Mouse (Mus musculus) forebrain, embryonic 16.5 days (tissue): ENCODE data around the gene Gse1. TPM values are rescaled to one million over a fixed set of nuclear protein-coding genes. Genes with fewer than 3 reads are reported as not detected.

Source experiments
- ATAC-seq: fragments of 200-750 bp; cut with Nextera tagmentation; 2 replicates; pipeline ENCODE4 v1.8.0; 2017; ENCODE audit warnings: mild to moderate bottlenecking, moderate library complexity
- H3K27ac ChIP-seq: fragments of 300-500 bp; sonication (generic); 2 replicates; pipeline ENCODE4 v1.5.1; 2014; ENCODE audit warnings: low read length, control low read depth
- H3K27me3 ChIP-seq: fragments of 300-500 bp; sonication (generic); replicated peaks from 2 replicates; pipeline ENCODE4 v1.6.1; 2014; ENCODE audit warnings: low read length; ENCODE audit not compliant: control insufficient read depth, insufficient read depth
- H3K36me3 ChIP-seq: fragments of 300-500 bp; sonication (generic); 2 replicates; pipeline ENCODE4 v1.6.1; 2014; ENCODE audit not compliant: control insufficient read depth, insufficient read depth
- H3K4me1 ChIP-seq: fragments of 300-500 bp; sonication (generic); replicated peaks from 2 replicates; pipeline ENCODE4 v1.6.1; 2014; ENCODE audit warnings: low read length; ENCODE audit not compliant: control insufficient read depth, insufficient read depth
- H3K4me2 ChIP-seq: fragments of 300-500 bp; sonication (generic); 2 replicates; pipeline ENCODE4 v1.6.1; 2014; ENCODE audit warnings: mild to moderate bottlenecking, low read length, control low read depth
- H3K4me3 ChIP-seq: fragments of 300-500 bp; sonication (generic); replicated peaks from 2 replicates; pipeline ENCODE4 v1.5.1; 2014; ENCODE audit warnings: mild to moderate bottlenecking, low read length, control low read depth
- H3K9ac ChIP-seq: fragments of 300-500 bp; sonication (generic); replicated peaks from 2 replicates; pipeline ENCODE4 v1.6.1; 2014; ENCODE audit warnings: low read depth, low read length, control low read depth
- H3K9me3 ChIP-seq: fragments of 300-500 bp; sonication (generic); 2 replicates; pipeline ENCODE4 v1.6.1; 2016; ENCODE audit warnings: low read length; ENCODE audit not compliant: control insufficient read depth
- WGBS: fragments of 180-500 bp; shearing (Covaris S2); extraction: QIAGEN DNeasy Blood & Tissue Kit; methylation state at CpG from one replicate; pipeline ENCODE4 v1.1.7; 2014; 5-methylcytosine and 5-hydroxymethylcytosine counted together
- polyA plus RNA-seq: library from polyadenylated mRNA; unstranded; fragments of >200 nt; fragmentation: Nextera tagmentation; extraction: Ambion mirVana; gene quantifications from 2 replicates; pipeline ENCODE4 v1.2.1, GENCODE M21; 2015

Gene Gse1
- polyA plus RNA-seq, 1 experiment from 2014 or later: 34.9 TPM

GRCm38 (mm10) chr8:120289191-120289590, 60.9 kb downstream of the Gse1 start:
- H3K9me3 ChIP-seq: no peaks in the 10 kb centered on the region

GRCm38 (mm10) chr8:120289698-120290181, 61.5 kb downstream of the Gse1 start:
- peaks cover 73% of the 10 kb centered on the region for H3K4me1 ChIP-seq
- H3K4me2 ChIP-seq: no peak overlapping the region
- no peaks in the 10 kb centered on the region for H3K9me3 ChIP-seq
- H3K27ac ChIP-seq: peak overlapping the region; percentile 50
- ATAC-seq: peak; percentile 54
- WGBS: 28% methylated on average over 10 of the region's 10 CpGs
- H3K9ac ChIP-seq: peak overlapping the region; percentile 8; the same call in 1 of the 2 replicates
- no peaks in the 10 kb centered on the region for H3K27me3 ChIP-seq
- no peaks in the 10 kb centered on the region for H3K36me3 ChIP-seq
- no peak overlapping the region for H3K4me3 ChIP-seq

More at GRCm38 (mm10) chr8:120289191-120289590, 60.9 kb downstream of the Gse1 start:
- ATAC-seq: no peak
- Histone ChIP-seq H3K4me2 (no peak overlapping the region), H3K36me3 (no peaks in the 10 kb centered on the region), H3K27me3 (no peaks in the 10 kb centered on the region), H3K9ac (peak overlapping the region; percentile 8; the same call in 1 of the 2 replicates), H3K4me1 (peaks cover 73% of the 10 kb centered on the region), H3K4me3 (no peak overlapping the region), H3K27ac (no peak overlapping the region; the same call in 1 of the 2 replicates)
- WGBS: 83% methylated on average over 7 of the region's 7 CpGs

- Histone ChIP-seq H3K4me2 (no peak overlapping the region), H3K9ac (no peak overlapping the region), H3K4me1 (peaks cover 72% of the 10 kb centered on the region), H3K9me3 (no peaks in the 10 kb centered on the region), H3K27me3 (no peaks in the 10 kb centered on the region), H3K4me3 (no peak overlapping the region), H3K36me3 (no peaks in the 10 kb centered on the region), H3K27ac (no peak overlapping the region)
- 57% methylated on average over 15 of the region's 15 CpGs for WGBS
- no peak for ATAC-seq
Observed at GRCm38 (mm10) chr8:120290614-120291013, 62.4 kb downstream of the Gse1 start.

- Histone ChIP-seq H3K9ac (no peak overlapping the region), H3K36me3 (no peaks in the 10 kb centered on the region), H3K4me2 (no peak overlapping the region), H3K4me1 (peaks cover 75% of the 10 kb centered on the region), H3K4me3 (no peak overlapping the region), H3K9me3 (no peaks in the 10 kb centered on the region), H3K27ac (no peak overlapping the region; the same call in 1 of the 2 replicates), H3K27me3 (no peaks in the 10 kb centered on the region)
- WGBS: 56% methylated on average over 9 of the region's 9 CpGs
- ATAC-seq: no peak
Observed at GRCm38 (mm10) chr8:120291650-120292049, 63.4 kb downstream of the Gse1 start.

GRCm38 (mm10) chr8:120292316-120293107, 64.3 kb downstream of the Gse1 start:
- Histone ChIP-seq H3K4me2 (no peak overlapping the region), H3K27me3 (no peaks in the 10 kb centered on the region), H3K9me3 (no peaks in the 10 kb centered on the region), H3K4me1 (peaks cover 80% of the 10 kb centered on the region), H3K27ac (peak overlapping the region; percentile 56), H3K36me3 (no peaks in the 10 kb centered on the region), H3K4me3 (no peak overlapping the region), H3K9ac (0 out of 2 replicates have a peak overlapping the region, but pooled peaks have one; percentile 6)
- peak; percentile 42 for ATAC-seq
- 31% methylated on average over 8 of the region's 8 CpGs for WGBS

- no peaks in the 10 kb centered on the region for H3K36me3 ChIP-seq
- H3K4me2 ChIP-seq: no peak overlapping the region
- no peak overlapping the region for H3K4me3 ChIP-seq
- H3K9me3 ChIP-seq: no peaks in the 10 kb centered on the region
- peaks cover 81% of the 10 kb centered on the region for H3K4me1 ChIP-seq
- H3K27me3 ChIP-seq: no peaks in the 10 kb centered on the region
- peak overlapping the region; percentile 20; the same call in 1 of the 2 replicates for H3K27ac ChIP-seq
- WGBS: 26% methylated on average over 18 of the region's 18 CpGs
- H3K9ac ChIP-seq: peak overlapping the region; percentile 22; the same call in 1 of the 2 replicates
- peak; percentile 21 for ATAC-seq
Observed at GRCm38 (mm10) chr8:120293421-120294357, 65.4 kb downstream of the Gse1 start.

GRCm38 (mm10) chr8:120294982-120295870, 67.0 kb downstream of the Gse1 start:
- Histone ChIP-seq H3K4me2 (no peak overlapping the region), H3K36me3 (no peaks in the 10 kb centered on the region), H3K27me3 (no peaks in the 10 kb centered on the region), H3K4me3 (no peak overlapping the region), H3K9ac (no peak overlapping the region), H3K4me1 (peaks cover 75% of the 10 kb centered on the region), H3K27ac (no peak overlapping the region), H3K9me3 (no peaks in the 10 kb centered on the region)
- ATAC-seq: no peak
- WGBS: 28% methylated on average over 17 of the region's 17 CpGs

GRCm38 (mm10) chr8:120297000-120297399, 68.7 kb downstream of the Gse1 start:
- H3K27ac ChIP-seq: no peak overlapping the region
- H3K36me3 ChIP-seq: no peaks in the 10 kb centered on the region
- H3K4me1 ChIP-seq: peaks cover 77% of the 10 kb centered on the region
- no peaks in the 10 kb centered on the region for H3K9me3 ChIP-seq
- no peaks in the 10 kb centered on the region for H3K27me3 ChIP-seq
- no peak for ATAC-seq
- WGBS: 55% methylated on average over 5 of the region's 5 CpGs
- no peak overlapping the region for H3K4me3 ChIP-seq
- H3K9ac ChIP-seq: 0 out of 2 replicates have a peak overlapping the region, but pooled peaks have one; percentile 11
- H3K4me2 ChIP-seq: no peak overlapping the region
